Mouse (Mus musculus): ENCODE data around the gene Tjp2. TPM values are rescaled to one million over a fixed set of nuclear protein-coding genes. Genes with fewer than 3 reads are reported as not detected.

Tjp2 gene
- polyA plus RNA-seq, 1 experiment from 2014 or later, result 4.9 TPM

GRCm38 (mm10) chr19:24178086-24178485 lies 46.7 kb downstream of the Tjp2 start:
- no peaks in the 10 kb centered on the region for H3K9me3 ChIP-seq (replicated peaks)
- no peak overlapping the region for H3K4me3 ChIP-seq (replicated peaks)
- no peak overlapping the region for H3K27ac ChIP-seq (replicated peaks)
- ATAC-seq (ENCODE audit: insufficient read depth), result no peak
- 69% methylated on average over 2 of the region's 2 CpGs for WGBS (ENCODE audit: insufficient replicate concordance)
- no peak overlapping the region for H3K9ac ChIP-seq
- peaks cover 16% of the 10 kb centered on the region for H3K4me1 ChIP-seq (replicated peaks)
- peaks cover 27% of the 10 kb centered on the region for H3K27me3 ChIP-seq
- no peaks in the 10 kb centered on the region for H3K36me3 ChIP-seq (replicated peaks)
- H3K4me2 ChIP-seq, result no peak overlapping the region

- Histone ChIP-seq H3K36me3 (replicated peaks) (no peaks in the 10 kb centered on the region), H3K4me2 (no peak overlapping the region), H3K9me3 (replicated peaks) (no peaks in the 10 kb centered on the region), H3K9ac (no peak overlapping the region), H3K27me3 (peaks cover 40% of the 10 kb centered on the region), H3K4me1 (replicated peaks) (peaks cover 16% of the 10 kb centered on the region), H3K4me3 (replicated peaks) (no peak overlapping the region), H3K27ac (replicated peaks) (no peak overlapping the region)
- 38% methylated on average over 4 of the region's 4 CpGs for WGBS (ENCODE audit: insufficient replicate concordance)
- no peak for ATAC-seq (ENCODE audit: insufficient read depth)
Observed at GRCm38 (mm10) chr19:24176692-24177091, 48.1 kb downstream of the Tjp2 start.

GRCm38 (mm10) chr19:24174896-24175295 lies 49.9 kb downstream of the Tjp2 start:
- Histone ChIP-seq H3K4me2 (peak overlapping the region; percentile 72), H3K27me3 (peaks cover 40% of the 10 kb centered on the region), H3K4me3 (replicated peaks) (peak overlapping the region; percentile 64), H3K9me3 (replicated peaks) (no peaks in the 10 kb centered on the region), H3K4me1 (replicated peaks) (peaks cover 16% of the 10 kb centered on the region), H3K9ac (no peak overlapping the region), H3K27ac (replicated peaks) (no peak overlapping the region), H3K36me3 (replicated peaks) (no peaks in the 10 kb centered on the region)
- ATAC-seq (ENCODE audit: insufficient read depth), result no peak
- WGBS (ENCODE audit: insufficient replicate concordance), result 3% methylated on average over 13 of the region's 13 CpGs

GRCm38 (mm10) chr19:24173608-24174523 lies 51.0 kb downstream of the Tjp2 start:
- no peaks in the 10 kb centered on the region for H3K9me3 ChIP-seq (replicated peaks)
- H3K36me3 ChIP-seq (replicated peaks), result no peaks in the 10 kb centered on the region
- H3K27ac ChIP-seq (replicated peaks), result peak overlapping the region; percentile 33; the same call in 1 of the 2 replicates
- H3K27me3 ChIP-seq, result peaks cover 40% of the 10 kb centered on the region
- peaks cover 16% of the 10 kb centered on the region for H3K4me1 ChIP-seq (replicated peaks)
- peak overlapping the region; percentile 64 for H3K4me3 ChIP-seq (replicated peaks)
- H3K9ac ChIP-seq, result peak overlapping the region; percentile 54
- WGBS (ENCODE audit: insufficient replicate concordance), result under 1% methylated on average over 102 of the region's 103 CpGs
- peak overlapping the region; percentile 72 for H3K4me2 ChIP-seq
- ATAC-seq (ENCODE audit: insufficient read depth), result peak; percentile 87

GRCm38 (mm10) chr19:24173020-24173419 lies 51.8 kb downstream of the Tjp2 start:
- H3K4me1 ChIP-seq (replicated peaks), result peaks cover 16% of the 10 kb centered on the region
- H3K4me2 ChIP-seq, result peak overlapping the region; percentile 72
- no peaks in the 10 kb centered on the region for H3K9me3 ChIP-seq (replicated peaks)
- no peak overlapping the region for H3K9ac ChIP-seq
- H3K27me3 ChIP-seq, result peaks cover 40% of the 10 kb centered on the region
- no peak for ATAC-seq (ENCODE audit: insufficient read depth)
- no peak overlapping the region for H3K27ac ChIP-seq (replicated peaks)
- WGBS (ENCODE audit: insufficient replicate concordance), result 43% methylated on average over 6 of the region's 6 CpGs
- H3K36me3 ChIP-seq (replicated peaks), result no peaks in the 10 kb centered on the region
- peak overlapping the region; percentile 64; the same call in 1 of the 2 replicates for H3K4me3 ChIP-seq (replicated peaks)

GRCm38 (mm10) chr19:24168531-24168930 lies 56.3 kb downstream of the Tjp2 start:
- no peak overlapping the region for H3K4me3 ChIP-seq (replicated peaks)
- H3K9ac ChIP-seq, result no peak overlapping the region
- 65% methylated on average over 10 of the region's 10 CpGs for WGBS (ENCODE audit: insufficient replicate concordance)
- no peak overlapping the region for H3K27ac ChIP-seq (replicated peaks)
- H3K36me3 ChIP-seq (replicated peaks), result no peaks in the 10 kb centered on the region
- H3K4me2 ChIP-seq, result no peak overlapping the region
- H3K27me3 ChIP-seq, result peaks cover 17% of the 10 kb centered on the region
- H3K9me3 ChIP-seq (replicated peaks), result no peaks in the 10 kb centered on the region
- ATAC-seq (ENCODE audit: insufficient read depth), result no peak
- H3K4me1 ChIP-seq (replicated peaks), result peaks cover 30% of the 10 kb centered on the region

GRCm38 (mm10) chr19:24166516-24167091 lies 58.2 kb downstream of the Tjp2 start:
- no peak overlapping the region for H3K9ac ChIP-seq
- H3K4me1 ChIP-seq (replicated peaks), result peaks cover 30% of the 10 kb centered on the region
- no peaks in the 10 kb centered on the region for H3K9me3 ChIP-seq (replicated peaks)
- no peaks in the 10 kb centered on the region for H3K27me3 ChIP-seq
- H3K4me2 ChIP-seq, result peak overlapping the region; percentile 55
- H3K4me3 ChIP-seq (replicated peaks), result peak overlapping the region; percentile 32
- H3K27ac ChIP-seq (replicated peaks), result peak overlapping the region; percentile 41; the same call in 1 of the 2 replicates
- no peaks in the 10 kb centered on the region for H3K36me3 ChIP-seq (replicated peaks)
- WGBS (ENCODE audit: insufficient replicate concordance), result 5% methylated on average over 17 of the region's 17 CpGs
- ATAC-seq (ENCODE audit: insufficient read depth), result peak; percentile 66

- Histone ChIP-seq H3K4me3 (replicated peaks) (no peak overlapping the region), H3K27me3 (no peaks in the 10 kb centered on the region), H3K4me1 (replicated peaks) (peaks cover 30% of the 10 kb centered on the region), H3K9ac (no peak overlapping the region), H3K27ac (replicated peaks) (no peak overlapping the region), H3K9me3 (replicated peaks) (no peaks in the 10 kb centered on the region), H3K4me2 (peak overlapping the region; percentile 5; the same call in 1 of the 2 replicates), H3K36me3 (replicated peaks) (no peaks in the 10 kb centered on the region)
- WGBS (ENCODE audit: insufficient replicate concordance), result 16% methylated on average over 4 of the region's 4 CpGs
- ATAC-seq (ENCODE audit: insufficient read depth), result no peak
Observed at GRCm38 (mm10) chr19:24163974-24164373, 60.9 kb downstream of the Tjp2 start.

- WGBS (ENCODE audit: insufficient replicate concordance), result 75% methylated on average over 8 of the region's 8 CpGs
- H3K9ac ChIP-seq, result no peak overlapping the region
- ATAC-seq (ENCODE audit: insufficient read depth), result no peak
Observed at GRCm38 (mm10) chr19:24160460-24160859, 64.4 kb downstream of the Tjp2 start.

GRCm38 (mm10) chr19:24159751-24160150 lies 65.1 kb downstream of the Tjp2 start:
- no peak overlapping the region for H3K4me3 ChIP-seq (replicated peaks)
- WGBS (ENCODE audit: insufficient replicate concordance), result 59% methylated on average over 9 of the region's 9 CpGs

More at GRCm38 (mm10) chr19:24160460-24160859, 64.4 kb downstream of the Tjp2 start:
- H3K4me1 ChIP-seq (replicated peaks), result peaks cover 11% of the 10 kb centered on the region
- H3K4me2 ChIP-seq, result no peak overlapping the region
- H3K4me3 ChIP-seq (replicated peaks), result no peak overlapping the region
- no peaks in the 10 kb centered on the region for H3K36me3 ChIP-seq (replicated peaks)
- no peaks in the 10 kb centered on the region for H3K9me3 ChIP-seq (replicated peaks)
- no peaks in the 10 kb centered on the region for H3K27me3 ChIP-seq
- H3K27ac ChIP-seq (replicated peaks), result no peak overlapping the region

GRCm38 (mm10) chr19:24159334-24159733 lies 65.5 kb downstream of the Tjp2 start:
- Histone ChIP-seq H3K4me1 (replicated peaks) (peaks cover 9% of the 10 kb centered on the region), H3K4me2 (no peak overlapping the region)
- WGBS (ENCODE audit: insufficient replicate concordance), result 67% methylated on average over 9 of the region's 9 CpGs

More at GRCm38 (mm10) chr19:24159751-24160150, 65.1 kb downstream of the Tjp2 start:
- ATAC-seq (ENCODE audit: insufficient read depth), result no peak
- H3K27ac ChIP-seq (replicated peaks), result no peak overlapping the region
- no peak overlapping the region for H3K4me2 ChIP-seq
- no peak overlapping the region for H3K9ac ChIP-seq
- peaks cover 9% of the 10 kb centered on the region for H3K4me1 ChIP-seq (replicated peaks)
- H3K36me3 ChIP-seq (replicated peaks), result no peaks in the 10 kb centered on the region
- no peaks in the 10 kb centered on the region for H3K27me3 ChIP-seq
- H3K9me3 ChIP-seq (replicated peaks), result no peaks in the 10 kb centered on the region

More at GRCm38 (mm10) chr19:24159334-24159733, 65.5 kb downstream of the Tjp2 start:
- ATAC-seq (ENCODE audit: insufficient read depth), result no peak
- H3K9me3 ChIP-seq (replicated peaks), result no peaks in the 10 kb centered on the region
- no peak overlapping the region for H3K27ac ChIP-seq (replicated peaks)
- no peak overlapping the region for H3K4me3 ChIP-seq (replicated peaks)
- H3K36me3 ChIP-seq (replicated peaks), result no peaks in the 10 kb centered on the region
- no peaks in the 10 kb centered on the region for H3K27me3 ChIP-seq
- H3K9ac ChIP-seq, result no peak overlapping the region
